ENCODE assay signal across 20 mouse cellular contexts in the genomic region with DNA sequence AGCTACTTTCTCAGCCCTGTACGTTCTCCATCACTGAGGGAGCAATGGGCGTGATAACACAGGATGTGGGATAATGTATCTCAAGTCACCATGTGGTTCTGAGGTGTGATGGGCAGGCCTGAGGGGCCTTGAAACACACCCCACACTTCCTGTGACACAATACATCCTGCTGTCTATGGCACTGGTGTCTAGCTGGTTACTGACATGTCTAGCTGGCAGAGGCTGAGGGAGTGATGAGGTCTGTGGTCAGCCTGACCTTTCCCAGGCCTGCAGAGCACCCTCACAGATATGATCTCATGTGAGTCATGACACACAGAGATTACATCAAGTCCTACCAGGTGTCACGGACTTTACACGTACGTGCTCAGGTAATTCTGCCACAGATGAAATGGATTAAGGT.
DNase-seq lines count a peak whose midpoint lies in the region; TF ChIP-seq lines count a peak whose summit lies in the region.
"Had no signal": no experiment of that assay in that cellular context is flagged by ENCODE, and none has a peak within 500 bp of the region (broad histone marks: within the 10 kb centered on the region; RNA-seq: fewer than 3 reads in every experiment).

No protein-coding gene starts in this region.

- no peak for TF ChIP-seq CTCF in thymus, adult 2 months (IDR thresholded peaks at IDR 0.05; ENCODE audit: borderline replicate concordance, control insufficient read depth, extremely low read depth, insufficient read depth, low read length, poor library complexity)

- TF ChIP-seq POLR2A in thymus, adult 2 months (IDR thresholded peaks at IDR 0.05; ENCODE audit: control insufficient read depth, extremely low read depth, insufficient read depth, low read length, poor library complexity): no peak

- no peaks in the 10 kb centered on the region for H3K9me3 ChIP-seq in megakaryocyte, embryonic 14.5 days
- H3K9me3 ChIP-seq in limb, embryonic 10.5 days (replicated peaks): no peaks in the 10 kb centered on the region
- H3K9me3 ChIP-seq: heart, embryonic 15.5 days; stomach, embryonic 15.5 days had no signal

- no peaks in the 10 kb centered on the region for H3K36me3 ChIP-seq in thymus, adult 2 months (ENCODE audit: control insufficient read depth, insufficient read depth, low read length)
- H3K36me3 ChIP-seq in megakaryocyte, embryonic 14.5 days (replicated peaks; ENCODE audit: low read length): no peaks in the 10 kb centered on the region
- H3K36me3 ChIP-seq in limb, embryonic 10.5 days: no peaks in the 10 kb centered on the region
- H3K36me3 ChIP-seq: heart, embryonic 15.5 days; limb, embryonic 12.5 days; stomach, embryonic 15.5 days had no signal

- H3K27me3 ChIP-seq in thymus, adult 2 months (ENCODE audit: control insufficient read depth, insufficient read depth, low read length): no peaks in the 10 kb centered on the region
- H3K27me3 ChIP-seq in megakaryocyte, embryonic 14.5 days (replicated peaks): no peaks in the 10 kb centered on the region
- peaks cover 14% of the 10 kb centered on the region for H3K27me3 ChIP-seq in limb, embryonic 10.5 days (ENCODE audit: low read depth, poor library complexity, severe bottlenecking)
- H3K27me3 ChIP-seq: heart, embryonic 15.5 days; limb, embryonic 12.5 days; stomach, embryonic 15.5 days had no signal

- DNase-seq in thymus, postnatal 0 days (ENCODE audit: low spot score): peak; percentile 51
- DNase-seq in thymus, adult 2 months: no peak
- peak; percentile 13 for DNase-seq in MN1 (ENCODE audit: low spot score)
- no peak for DNase-seq in spleen, postnatal 4 days (ENCODE audit: low spot score in 2 of 2)
- no peak for DNase-seq in layer of hippocampus, adult 8-10 months (ENCODE audit: low spot score in 2 of 2)
- no peak for DNase-seq in limb, embryonic 10.5 days (ENCODE audit: low spot score)
- DNase-seq: adrenal gland, adult 2 months; cerebellum, adult 11-12 months; gastrocnemius, postnatal 36 days; kidney, adult 18-20 months; kidney, postnatal 14 days; lung, postnatal 36 days; midbrain, embryonic 14.5 days; thymus, postnatal 14 days had no signal

- 19% methylated on average over 5 of the region's 5 CpGs for WGBS in thymus, adult 2 months
- WGBS in limb, embryonic 10.5 days: 86% methylated on average over 5 of the region's 5 CpGs

- peaks cover 11% of the 10 kb centered on the region for H3K4me1 ChIP-seq in thymus, adult 2 months (replicated peaks; ENCODE audit: control insufficient read depth, insufficient read depth, low read length)
- H3K4me1 ChIP-seq in megakaryocyte, embryonic 14.5 days: peaks cover 38% of the 10 kb centered on the region
- peaks cover 3% of the 10 kb centered on the region; the same call in 1 of the 2 replicates for H3K4me1 ChIP-seq in limb, embryonic 10.5 days
- H3K4me1 ChIP-seq: limb, embryonic 12.5 days; stomach, embryonic 15.5 days had no signal

- no peak overlapping the region for H3K4me3 ChIP-seq in thymus, adult 2 months (ENCODE audit: control insufficient read depth, insufficient read depth, low read length)
- H3K4me3 ChIP-seq in megakaryocyte, embryonic 14.5 days (replicated peaks): peak overlapping the region; percentile 64
- no peak overlapping the region for H3K4me3 ChIP-seq in limb, embryonic 10.5 days
- H3K4me3 ChIP-seq: heart, embryonic 15.5 days; limb, embryonic 12.5 days; stomach, embryonic 15.5 days had no signal

- H3K27ac ChIP-seq in thymus, adult 2 months (ENCODE audit: control insufficient read depth, insufficient read depth, low read length): no peak overlapping the region
- H3K27ac ChIP-seq in limb, embryonic 10.5 days: no peak overlapping the region
- H3K27ac ChIP-seq: heart, embryonic 15.5 days; hindbrain, embryonic 14.5 days; limb, embryonic 12.5 days; liver, embryonic 14.5 days; stomach, embryonic 15.5 days had no signal

Comparison
In these comparisons a context has a peak if more than half of its experiments do, and no peak if none do; other contexts are left out.
1. DNase-seq: peak in thymus, postnatal 0 days (single experiment) and MN1 (single experiment); none in thymus, adult 2 months (single experiment), spleen, postnatal 4 days (0 of 2), layer of hippocampus, adult 8-10 months (0 of 2) and limb, embryonic 10.5 days (single experiment).